Mouse (Mus musculus) bone marrow, adult 2 months (tissue): Measurements from ENCODE around the gene Irs4.

Source experiments
- CTCF ChIP-seq: fragments of 200-500 bp; IDR thresholded peaks from 2 replicates; pipeline ENCODE4 v1.5.1; 2011; ENCODE audit warnings: low read length, control low read depth; ENCODE audit not compliant: control insufficient read depth, insufficient read depth
- POLR2A ChIP-seq: fragments of 200-500 bp; IDR thresholded peaks from 2 replicates; pipeline ENCODE4 v1.6.1; 2011; ENCODE audit warnings: low read depth, mild to moderate bottlenecking, control low read depth, low read length, borderline replicate concordance; ENCODE audit not compliant: control insufficient read depth

DNA sequence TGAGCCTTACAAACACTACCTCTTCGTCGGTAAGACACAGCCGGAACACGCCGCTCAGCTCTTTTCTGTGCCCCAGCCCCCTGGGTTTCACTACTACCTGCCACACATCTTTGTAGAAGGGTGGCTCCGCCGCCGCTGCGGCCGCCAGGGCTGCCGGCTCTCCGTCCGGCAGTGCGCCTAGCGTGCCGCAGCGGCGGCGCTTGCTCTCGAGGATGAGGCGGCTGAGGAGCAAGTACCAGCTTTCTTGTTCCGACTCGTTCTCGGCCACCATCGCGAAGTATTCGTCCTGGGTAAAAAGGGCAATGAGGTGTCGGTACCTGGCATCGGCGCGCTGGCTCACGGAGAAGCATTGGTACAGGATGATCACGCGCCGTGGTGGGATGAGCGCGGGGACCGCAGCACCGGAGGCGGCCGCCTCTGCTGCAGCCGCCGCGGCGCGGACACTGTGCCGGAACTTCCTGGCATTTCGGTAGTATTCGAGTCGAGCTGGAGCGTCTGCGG is 622 bp downstream of the Irs4 start:
- no peak for TF ChIP-seq POLR2A
- no peak for TF ChIP-seq CTCF
